Mouse (Mus musculus) embryo, embryonic 10.5 days (tissue): ENCODE results near the gene Smyd1.
"Not testable (repeated sequence)": the region's sequence is repeated elsewhere in the genome, so short reads cannot be mapped to it uniquely, and the experiment has no call there.

Experiments
- DNase-seq: peaks from one replicate; pipeline ENCODE4 v3.0.0-alpha.2; 2015; ENCODE audit warnings: low spot score

Gene Smyd1

GRCm38 (mm10) chr6:71321826-71322283 is at the start of gene Smyd1:
Smyd1 (minus strand) TSS chr6:71322233.
- no peak for DNase-seq

- DNase-seq: no peak
Observed at GRCm38 (mm10) chr6:71371085-71371605, 49.1 kb upstream of the Smyd1 start.

DNA sequence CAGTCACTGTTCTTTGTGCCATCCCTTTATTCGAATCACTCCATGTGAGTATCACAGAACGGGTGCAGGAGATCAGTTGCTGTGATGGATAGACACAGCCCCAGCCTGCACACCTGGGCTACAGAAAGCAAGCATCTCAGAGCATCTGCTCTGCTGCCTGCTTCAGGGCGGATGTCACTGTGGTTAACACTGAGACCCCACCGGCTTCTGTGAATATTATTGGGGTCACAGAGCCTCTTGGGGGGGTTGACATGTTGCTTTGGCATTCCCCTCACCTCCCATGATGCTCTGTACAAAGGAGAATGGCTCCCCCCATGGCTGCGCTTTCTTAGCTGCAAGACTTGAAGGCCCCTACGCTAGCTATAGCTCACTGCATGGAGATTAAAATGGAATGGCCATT is 47.4 kb upstream of the Smyd1 start:
- DNase-seq: no peak

DNA sequence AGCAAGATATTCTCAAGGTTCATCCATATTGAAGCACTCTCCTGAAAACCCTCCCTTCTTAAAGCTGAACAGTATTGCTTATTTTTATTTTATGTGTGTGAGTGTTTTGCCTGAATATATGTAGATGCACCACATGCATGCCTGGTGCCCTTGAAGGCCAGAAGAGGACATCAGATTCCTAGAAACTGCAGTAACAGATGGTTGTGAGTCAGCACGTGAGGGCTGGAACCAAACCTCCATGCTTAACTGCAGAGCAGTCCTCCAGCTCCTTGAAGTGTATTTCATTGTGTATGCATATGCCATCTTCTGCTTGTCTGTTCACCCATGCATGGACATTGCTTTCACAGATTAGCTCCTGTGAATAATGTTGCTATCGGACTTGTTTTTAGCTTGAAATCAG is 42.0 kb upstream of the Smyd1 start:
- DNase-seq: no peak

- DNase-seq: no peak
Observed at GRCm38 (mm10) chr6:71361156-71361670, 39.2 kb upstream of the Smyd1 start.

GRCm38 (mm10) chr6:71360751-71361150 is 38.7 kb upstream of the Smyd1 start:
- DNase-seq: no peak

DNA sequence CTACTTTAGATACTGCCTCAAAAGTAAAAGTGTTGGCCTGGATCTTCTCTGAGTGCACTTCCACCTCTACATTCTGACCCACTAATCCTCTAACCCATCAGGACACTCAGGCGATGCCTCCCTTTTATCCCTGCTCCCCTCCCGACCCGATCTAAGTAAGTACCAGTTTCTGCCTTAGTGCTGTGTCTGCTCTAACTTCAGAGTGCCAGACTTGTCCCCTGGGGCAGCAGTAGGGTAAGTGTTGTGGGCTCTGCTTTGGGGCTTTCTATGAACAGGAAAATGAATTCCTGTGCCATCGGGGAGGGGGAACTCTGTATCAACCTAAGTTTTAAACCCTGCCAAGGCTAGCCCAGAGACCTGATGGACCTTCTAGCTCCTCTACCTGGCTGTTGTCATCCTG is 38.2 kb upstream of the Smyd1 start:
- DNase-seq: no peak

DNA sequence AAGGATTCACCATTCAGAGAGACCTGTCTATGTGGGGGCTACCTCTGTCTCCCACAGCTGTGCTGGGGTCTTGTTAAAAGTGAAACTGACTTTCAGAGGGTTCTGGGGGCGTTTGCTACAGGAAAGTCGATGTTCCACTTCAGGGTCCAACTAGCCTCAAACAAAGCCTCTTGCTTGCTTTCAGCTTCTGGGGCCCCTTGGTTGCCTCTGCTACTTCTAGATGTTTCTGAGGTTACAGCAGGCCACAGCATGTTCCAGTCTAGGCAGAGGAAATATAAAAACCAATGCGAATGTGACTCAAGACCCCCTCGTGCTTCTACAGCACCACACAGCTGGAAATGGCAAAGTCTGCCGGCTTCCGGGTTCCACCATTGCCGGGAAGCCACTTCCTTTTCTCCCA is 35.5 kb upstream of the Smyd1 start:
- no peak for DNase-seq

DNA sequence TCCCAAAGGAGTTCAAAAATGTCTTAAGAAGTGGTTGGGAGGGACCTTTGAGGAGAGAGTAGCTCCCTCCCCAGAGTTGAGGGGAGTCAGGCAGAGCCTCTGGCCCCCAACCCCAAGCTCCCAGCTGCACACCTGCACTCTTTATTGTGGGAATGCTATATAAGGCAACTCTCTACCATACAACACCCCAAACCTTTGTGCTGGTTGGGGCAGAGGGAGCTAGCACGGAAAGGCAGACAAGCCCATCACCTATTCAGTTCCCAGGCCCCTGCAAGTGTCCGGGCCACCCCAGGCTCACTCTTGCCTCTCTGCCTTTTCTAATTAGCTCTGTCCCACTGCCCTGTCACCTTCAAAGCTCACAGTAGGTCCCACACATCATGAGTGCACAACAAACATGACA is 31.7 kb upstream of the Smyd1 start:
- no peak for DNase-seq

GRCm38 (mm10) chr6:71352866-71353427 is 30.9 kb upstream of the Smyd1 start:
- DNase-seq: no peak

DNA sequence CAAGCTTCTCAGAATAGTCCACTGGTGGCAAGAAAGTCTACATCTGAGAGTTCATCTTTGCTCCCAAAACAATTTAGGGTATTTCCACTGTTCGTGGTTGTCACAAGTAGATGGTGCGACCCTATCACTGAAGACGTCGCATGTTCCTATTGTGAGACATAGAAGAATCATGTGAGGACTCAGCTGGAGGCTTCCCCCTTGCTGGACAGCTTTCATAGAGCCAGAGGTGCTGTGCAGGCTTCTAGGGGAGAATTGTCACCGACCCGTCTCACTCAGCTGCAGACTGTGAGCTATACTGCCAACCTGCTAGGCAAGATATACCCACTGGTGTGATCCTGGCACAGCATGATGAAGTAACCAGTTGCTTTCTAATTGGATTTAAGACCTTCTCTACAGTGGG is 30.2 kb upstream of the Smyd1 start:
- DNase-seq: no peak

- DNase-seq: no peak
Observed at GRCm38 (mm10) chr6:71351201-71351600, 29.2 kb upstream of the Smyd1 start.

DNA sequence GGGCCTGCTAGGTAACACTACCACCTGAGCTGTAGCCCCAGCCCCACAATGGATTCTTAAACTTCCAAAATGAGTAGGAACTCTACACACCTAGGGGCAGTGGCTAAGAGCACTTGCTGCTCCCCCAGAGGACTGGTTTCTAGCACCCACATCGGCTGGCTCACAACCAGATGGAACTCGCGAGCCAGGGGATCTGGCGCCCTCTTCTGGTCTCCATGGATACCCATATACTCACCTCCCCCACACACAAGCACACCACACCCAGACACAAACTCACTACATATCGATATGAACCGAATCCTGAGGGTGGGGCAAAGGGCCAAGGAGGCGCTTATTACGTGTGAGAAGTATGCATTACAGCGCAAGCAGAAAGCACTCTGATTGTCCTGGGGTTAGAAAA is 26.0 kb upstream of the Smyd1 start:
- no peak for DNase-seq

DNA sequence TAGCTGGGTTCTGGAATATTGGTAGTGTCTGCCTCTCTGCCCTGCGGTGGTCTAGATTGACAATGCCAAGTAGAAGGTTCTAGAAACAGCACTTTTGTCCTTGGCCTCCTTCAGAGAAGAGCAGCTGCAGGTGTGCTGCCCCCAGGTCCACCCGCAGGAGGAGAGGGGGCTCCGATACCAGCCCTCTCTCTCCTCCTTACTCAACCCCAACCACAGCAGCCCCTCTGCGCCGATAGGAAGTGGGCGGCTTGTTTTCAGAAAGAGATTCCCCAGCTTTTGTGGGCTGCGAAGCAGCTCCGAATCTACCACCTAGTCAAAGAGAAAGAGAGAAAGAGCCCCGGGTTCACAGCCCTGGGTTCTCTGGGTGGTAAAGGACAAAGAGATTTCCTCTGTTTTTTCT is 19.1 kb upstream of the Smyd1 start:
- DNase-seq: no peak

DNA sequence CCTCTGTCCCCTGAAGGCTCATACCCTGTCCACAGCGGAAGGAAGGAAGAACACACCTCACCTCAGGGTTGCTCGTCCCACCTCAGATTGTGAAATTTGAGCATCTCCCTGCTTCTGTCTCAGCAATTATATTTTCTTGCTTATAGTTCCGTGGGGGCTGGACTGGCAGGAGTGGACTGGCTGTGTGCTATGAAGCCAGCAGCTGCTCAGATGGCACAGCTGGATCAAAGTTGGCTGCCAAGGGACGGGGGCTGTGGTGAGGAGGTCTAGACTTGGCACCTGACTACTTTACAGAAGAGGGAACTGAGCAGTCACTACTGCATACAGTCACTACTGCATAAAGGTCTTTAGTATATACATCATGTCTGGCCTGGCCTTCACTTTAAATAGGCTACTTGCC is 17.3 kb upstream of the Smyd1 start:
- no peak for DNase-seq

GRCm38 (mm10) chr6:71338941-71339340 is 16.9 kb upstream of the Smyd1 start:
- DNase-seq: no peak

DNA sequence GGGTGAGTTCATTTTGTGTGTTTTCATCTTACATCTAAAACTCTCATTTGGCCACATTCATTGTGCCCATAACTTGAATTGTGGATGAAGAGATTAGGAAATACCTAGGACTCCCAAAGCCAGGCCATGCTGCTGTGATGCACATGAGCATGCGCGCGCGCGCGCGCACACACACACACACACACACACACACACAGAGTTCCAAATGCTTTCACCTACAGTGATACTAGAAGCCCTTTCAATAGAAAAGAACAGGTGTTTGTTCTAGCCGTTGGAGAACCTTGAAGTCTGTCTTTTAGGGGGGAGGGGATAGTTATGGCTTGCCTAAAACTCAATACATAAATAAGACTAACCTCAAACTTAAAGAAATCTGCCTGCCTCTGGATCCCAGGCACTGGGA is 15.6 kb upstream of the Smyd1 start:
- no peak for DNase-seq

- no peak for DNase-seq
Observed at GRCm38 (mm10) chr6:71333578-71334273, 11.7 kb upstream of the Smyd1 start.

GRCm38 (mm10) chr6:71333031-71333430 is 11.0 kb upstream of the Smyd1 start:
- no peak for DNase-seq

DNA sequence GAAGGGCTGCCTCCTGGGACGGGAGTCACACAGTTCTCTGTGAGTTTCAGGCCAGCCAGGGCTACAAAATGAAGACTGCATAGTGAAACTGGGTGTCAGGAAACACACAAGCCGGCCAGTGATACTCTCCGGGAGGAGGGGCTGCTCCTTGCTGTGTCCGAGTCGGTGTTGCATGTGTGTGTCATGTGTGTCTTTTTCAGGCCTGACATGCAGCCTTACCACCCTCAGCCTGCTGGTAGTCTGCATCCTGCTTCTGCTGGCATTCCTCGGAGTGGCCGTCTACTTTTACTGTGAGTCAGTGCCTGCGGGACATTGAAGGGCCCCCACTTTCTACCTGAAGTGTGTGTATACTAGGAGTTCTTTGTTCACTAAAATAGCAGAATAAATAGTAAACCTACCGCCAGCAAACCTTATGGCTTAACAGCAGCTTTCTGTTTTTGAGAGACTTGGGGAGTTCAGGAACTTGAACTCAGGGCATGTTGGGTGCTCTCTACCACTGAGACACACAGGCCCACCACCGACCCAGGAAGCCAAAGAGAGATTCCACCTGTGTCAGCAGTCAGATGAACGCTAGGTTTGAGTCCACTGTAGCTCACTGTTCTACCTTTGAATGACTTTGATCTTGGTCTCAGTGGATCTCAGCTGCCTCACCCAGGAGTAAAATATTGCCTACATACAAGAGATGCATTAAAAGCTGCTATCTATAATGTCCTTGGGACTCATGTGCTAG is 10.4 kb upstream of the Smyd1 start:
- no peak for DNase-seq

- not testable (repeated sequence) for DNase-seq
Observed at GRCm38 (mm10) chr6:71331491-71331890, 9.5 kb upstream of the Smyd1 start.

DNA sequence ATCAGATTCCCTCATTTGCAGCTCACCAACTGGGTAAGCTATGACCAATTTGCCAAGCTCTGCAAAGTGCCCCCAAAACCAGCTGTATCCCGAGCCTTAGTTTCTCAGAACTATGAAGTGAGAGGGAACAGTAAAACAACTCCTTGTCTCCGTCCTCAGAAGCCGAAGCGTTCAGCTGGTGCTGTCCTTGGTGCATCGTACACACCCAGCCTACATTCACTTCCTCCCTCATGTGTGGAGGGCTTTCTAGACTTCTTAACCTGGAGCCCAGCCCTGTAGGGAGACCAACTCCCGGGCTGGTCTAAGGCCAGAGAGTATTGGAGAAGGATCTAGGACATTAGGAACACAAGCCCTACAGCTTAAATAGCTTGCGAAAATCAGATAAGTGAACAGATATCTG is 8.5 kb upstream of the Smyd1 start:
- DNase-seq: no peak

DNA sequence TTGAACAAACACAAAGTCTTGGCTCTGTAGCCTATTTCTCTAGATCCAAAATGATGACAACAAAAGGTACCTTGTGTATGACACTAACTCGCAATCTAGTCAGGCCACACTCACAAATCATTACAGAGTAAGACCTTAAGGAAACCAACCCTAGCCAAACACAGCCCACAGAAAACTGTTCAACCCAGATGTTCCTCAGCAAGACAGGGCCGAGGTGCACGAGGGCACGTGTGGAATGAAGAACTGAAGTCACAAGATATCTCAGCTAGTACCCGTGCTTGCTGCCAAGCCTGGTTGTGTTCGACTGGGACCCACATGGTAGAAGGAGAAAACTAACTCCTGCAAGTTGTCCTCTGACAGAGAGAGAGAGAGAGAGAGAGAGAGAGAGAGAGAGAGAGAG is 7.8 kb upstream of the Smyd1 start:
- DNase-seq: no peak
